Mouse (Mus musculus) brain, adult 2 months (tissue): Measurements from ENCODE around the gene Rabgap1.
A peak's percentile ranks its signal among the peaks of the same experiment; 100 is the strongest.

Experiments
- DNase-seq: peaks from one replicate; pipeline ENCODE4 v3.0.0; 2011; ENCODE audit warnings: low read depth, low spot score

The Rabgap1 gene

GRCm38 (mm10) chr2:37511134-37511901, 68.2 kb downstream of the Rabgap1 start:
- no peak for DNase-seq

DNA sequence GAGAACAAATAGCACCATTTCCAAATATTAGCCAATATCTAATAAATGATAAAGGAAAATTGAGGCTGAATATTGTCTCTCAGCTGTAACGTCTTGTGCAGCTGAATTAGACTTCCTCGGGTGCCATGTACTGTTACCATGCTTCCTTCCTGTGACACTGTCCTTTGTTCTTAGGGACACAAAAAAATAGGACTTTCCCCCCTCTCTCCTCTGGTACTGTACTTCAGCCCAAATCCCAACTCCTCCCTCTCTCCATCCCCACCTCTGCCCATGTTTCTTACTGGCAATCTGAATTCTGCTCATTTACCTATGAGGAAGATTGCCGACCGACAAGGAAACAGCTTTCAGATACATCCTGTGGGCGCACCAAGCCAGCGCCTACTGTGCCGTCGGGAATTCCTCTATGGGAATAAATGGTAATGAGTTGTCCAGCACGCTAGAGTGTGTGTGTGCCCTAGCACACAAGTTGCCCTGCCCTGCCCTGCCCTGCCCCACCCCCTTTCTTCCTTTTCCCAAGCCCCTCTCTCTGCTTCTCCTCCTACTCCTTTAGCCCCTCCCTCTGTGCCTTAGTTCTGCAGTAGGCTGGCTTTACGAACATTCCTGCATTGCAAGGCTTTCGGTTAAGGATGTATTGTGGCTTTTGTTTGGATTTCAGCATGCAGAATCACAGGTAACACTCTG, 73.1 kb downstream of the Rabgap1 start, which contains the start of gene Gpr21:
TSS of gene Gpr21 (plus strand) at position 303 of the 681 bp plus-strand sequence.
- peak; percentile 46 for DNase-seq

- DNase-seq: peak; percentile 90
These were observed 73.9 kb downstream of the Rabgap1 start for GRCm38 (mm10) chr2:37516922-37517462.

- DNase-seq: peak; percentile 60
These were observed 75.6 kb downstream of the Rabgap1 start for GRCm38 (mm10) chr2:37518561-37519285.

DNA sequence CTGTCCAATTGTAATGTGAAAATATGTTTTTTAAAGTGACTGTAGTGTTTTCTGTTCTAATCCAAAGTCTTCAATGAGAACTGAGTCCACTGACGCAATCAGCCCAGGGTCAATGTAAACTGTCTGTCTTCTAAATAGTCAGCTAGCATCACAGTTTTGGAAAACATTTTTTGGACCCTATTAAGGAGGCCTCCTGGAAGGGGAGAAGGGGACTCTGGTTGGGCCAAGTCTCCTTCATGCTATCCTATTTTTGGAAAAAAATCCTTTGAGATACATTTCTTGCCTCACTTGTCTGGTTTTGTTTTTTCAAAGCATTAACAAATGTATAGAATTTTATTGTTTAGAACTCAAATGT, 76.2 kb downstream of the Rabgap1 start:
- DNase-seq: no peak

DNA sequence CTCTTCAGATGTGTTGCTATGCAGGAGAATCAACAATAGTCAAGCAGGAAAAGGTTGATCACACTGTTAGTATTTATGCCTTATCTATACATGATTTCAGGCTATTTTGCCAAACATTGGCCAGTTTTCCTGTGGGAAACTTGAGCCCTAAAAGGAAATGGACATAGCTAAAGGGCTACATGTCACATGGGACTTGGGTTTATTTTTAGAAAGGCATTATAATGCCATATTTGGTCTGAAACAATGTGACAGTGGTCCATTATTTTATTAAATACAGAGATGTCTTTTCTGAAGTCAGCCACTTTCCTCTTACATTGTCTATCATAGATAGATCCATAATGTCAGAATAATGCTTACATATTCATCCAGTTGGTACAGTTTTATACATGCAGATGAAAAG, 84.5 kb downstream of the Rabgap1 start:
- no peak for DNase-seq

- DNase-seq: no peak
These were observed 86.3 kb downstream of the Rabgap1 start for GRCm38 (mm10) chr2:37529397-37529796.

DNA sequence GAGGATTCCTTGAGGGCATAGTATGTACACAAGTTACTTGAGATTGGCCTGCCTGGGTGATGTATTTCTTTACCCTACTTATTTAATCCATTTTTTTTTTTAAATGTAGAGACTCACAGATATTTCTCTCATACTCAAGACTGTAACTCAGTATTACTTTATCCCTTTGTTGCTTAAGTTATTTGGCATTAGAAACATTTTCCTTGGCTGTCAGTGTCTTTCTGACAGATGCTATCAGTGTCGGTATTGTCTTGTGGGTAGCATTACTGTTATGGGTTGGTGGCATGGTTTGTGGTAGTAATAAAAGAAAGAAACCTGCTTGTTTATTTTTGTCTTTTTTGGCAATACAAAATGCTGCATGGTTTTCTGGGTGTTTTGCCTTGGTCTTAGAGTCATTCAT, 87.7 kb downstream of the Rabgap1 start:
- DNase-seq: no peak

- DNase-seq: no peak
These were observed 88.6 kb downstream of the Rabgap1 start for GRCm38 (mm10) chr2:37531639-37532038.

DNA sequence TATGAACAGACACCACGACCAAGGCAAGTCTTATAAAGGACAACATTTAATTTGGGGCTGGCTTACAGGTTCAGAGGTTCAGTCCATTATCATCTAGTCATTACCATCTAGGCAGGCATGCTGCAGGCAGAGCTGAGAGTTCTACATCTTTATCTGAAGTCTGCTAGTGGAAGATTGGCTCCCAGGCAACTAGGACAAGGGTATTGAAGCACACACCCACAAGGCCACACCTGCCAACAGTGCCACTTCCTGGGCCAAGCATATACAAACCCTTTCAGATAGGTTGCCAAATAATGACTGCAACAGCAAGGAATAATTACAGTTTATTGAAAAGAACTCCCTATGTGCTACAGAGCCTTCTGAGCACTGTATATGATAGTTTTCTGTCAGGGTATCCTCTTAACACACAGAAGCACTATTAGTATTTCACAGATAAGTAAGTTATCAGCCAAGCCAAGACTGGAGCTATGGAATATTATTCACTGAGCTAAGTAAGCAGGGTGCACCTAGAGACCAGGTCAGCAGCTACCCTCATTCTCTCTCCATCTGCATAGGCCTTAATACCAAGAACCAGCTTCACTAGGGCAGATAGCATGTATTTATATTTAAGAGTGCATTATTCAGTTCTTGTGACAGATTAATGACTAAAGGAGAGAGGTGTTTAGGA, 106.4 kb downstream of the Rabgap1 start:
- peak; percentile 77 for DNase-seq

- peak; percentile 66 for DNase-seq
These were observed 113.3 kb downstream of the Rabgap1 start for GRCm38 (mm10) chr2:37556366-37556765.

DNA sequence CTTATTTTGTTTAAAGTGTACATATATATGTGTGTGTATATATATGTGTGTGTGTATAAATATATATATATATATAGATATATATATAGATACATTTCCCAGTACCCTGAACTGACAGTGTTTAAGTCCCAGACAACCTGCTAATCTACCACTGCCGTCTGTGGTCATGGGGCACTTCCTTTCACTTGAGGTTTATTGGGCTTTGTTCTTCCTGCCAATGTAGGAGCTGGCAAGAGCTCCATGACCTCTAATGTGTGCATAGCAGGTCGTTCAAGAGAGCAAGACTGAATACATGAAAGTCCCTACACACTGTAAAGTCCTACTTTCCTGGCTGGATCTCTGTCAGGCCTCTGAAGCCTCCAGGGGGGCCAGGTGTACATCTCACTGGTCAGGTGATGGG, 122.5 kb downstream of the Rabgap1 start:
- no peak for DNase-seq

- DNase-seq: no peak
These were observed 123.0 kb downstream of the Rabgap1 start for GRCm38 (mm10) chr2:37566035-37566434.

DNA sequence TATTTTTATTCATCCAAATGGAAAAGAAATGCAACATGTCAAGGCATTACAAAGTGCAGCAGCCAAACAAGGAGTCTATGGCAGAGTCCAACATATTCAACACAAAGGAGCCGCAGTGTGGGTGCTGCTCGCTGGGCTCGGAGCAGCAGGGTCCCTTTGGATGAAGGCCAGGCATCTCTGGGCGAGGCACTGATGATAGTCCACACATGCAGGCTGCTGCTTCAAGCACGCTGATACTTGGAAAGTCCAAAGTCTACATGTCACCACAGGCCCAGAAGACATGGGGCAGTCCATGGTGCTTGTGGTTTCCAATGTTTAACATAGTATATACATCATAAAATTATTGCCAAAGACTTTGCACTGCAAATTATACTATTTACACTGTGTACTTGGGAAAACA, 126.8 kb downstream of the Rabgap1 start:
- no peak for DNase-seq

DNA sequence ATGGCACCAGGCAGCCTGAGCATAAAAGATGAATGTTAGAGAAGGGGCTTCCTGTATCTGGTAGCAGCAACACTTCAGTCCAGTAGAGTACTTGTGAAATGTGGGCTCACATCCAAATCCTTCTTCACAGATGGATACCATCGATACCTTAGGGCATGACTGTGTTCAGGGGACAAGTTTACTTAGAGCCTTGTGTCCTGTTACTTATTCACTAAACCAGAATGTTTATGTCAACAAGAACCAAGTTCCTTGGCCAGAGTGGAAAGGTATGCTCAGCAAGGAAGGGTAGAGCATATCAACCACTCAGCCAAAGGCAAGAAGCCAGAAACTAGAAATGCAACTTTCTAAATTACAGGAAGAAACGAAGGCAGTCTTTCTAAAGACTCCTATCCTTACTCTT, 127.6 kb downstream of the Rabgap1 start:
- DNase-seq: no peak

- no peak for DNase-seq
These were observed 129.1 kb downstream of the Rabgap1 start for GRCm38 (mm10) chr2:37572141-37572540.

DNA sequence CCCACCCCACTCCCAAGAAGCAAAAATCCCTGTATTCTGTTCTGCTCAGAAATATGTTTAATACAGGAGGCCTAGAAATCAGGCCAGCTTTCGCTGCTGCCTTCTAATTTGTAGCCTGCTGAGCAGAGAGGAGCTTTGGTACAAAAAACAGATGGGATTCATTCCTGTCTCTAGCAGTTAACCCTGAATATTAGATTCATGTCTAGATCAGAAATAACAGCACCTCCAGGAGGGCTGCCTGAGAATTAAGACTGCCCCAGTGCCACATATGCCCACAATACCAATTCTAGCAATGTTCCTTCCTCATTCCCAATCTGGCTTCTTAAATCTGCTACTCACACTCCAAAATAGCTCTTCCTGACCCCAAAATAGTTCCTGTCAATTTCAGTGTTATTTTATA, 133.6 kb downstream of the Rabgap1 start:
- peak; percentile 96 for DNase-seq

DNA sequence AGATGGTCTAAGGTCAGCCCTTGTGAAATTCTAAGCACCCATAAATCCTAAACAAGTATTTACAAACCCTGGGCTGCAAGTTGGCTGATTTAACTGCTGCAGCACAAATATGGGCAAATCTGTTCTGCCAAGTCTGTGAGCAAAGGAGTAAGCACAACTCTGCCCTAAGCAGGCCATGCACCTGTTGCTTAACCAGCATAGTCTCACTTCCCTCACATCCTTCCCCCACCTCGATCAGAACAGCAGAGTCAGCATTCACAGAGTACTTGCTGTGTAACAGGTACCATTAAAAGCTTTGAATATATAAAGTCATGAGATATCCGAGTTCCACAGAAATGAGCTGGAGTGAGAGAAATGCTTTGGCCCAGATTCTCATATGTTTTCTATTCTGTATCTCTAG, 135.1 kb downstream of the Rabgap1 start:
- DNase-seq: no peak

DNA sequence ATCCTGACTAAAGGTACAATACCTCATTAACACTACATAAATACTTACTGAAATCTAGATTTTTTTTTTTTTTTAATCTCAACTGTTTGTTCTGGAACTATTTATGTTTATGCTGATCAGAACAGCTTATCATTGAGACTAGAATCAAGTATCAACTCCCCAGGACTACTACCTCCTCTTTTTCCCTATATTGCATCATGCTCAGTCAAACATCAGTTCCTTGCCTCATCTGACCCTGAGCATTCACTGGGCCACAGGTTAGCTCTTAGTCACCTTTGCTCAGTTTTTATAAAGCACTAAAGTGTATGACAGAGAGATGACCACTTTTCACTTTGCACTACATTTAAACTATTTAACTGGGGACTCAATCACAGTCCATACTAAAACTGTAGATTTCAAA, 144.8 kb downstream of the Rabgap1 start:
- no peak for DNase-seq
